Mouse (Mus musculus): Measurements from ENCODE around the gene Rgl2. TPM values are rescaled to one million over a fixed set of nuclear protein-coding genes. Genes with fewer than 3 reads are reported as not detected.
"Not testable (repeated sequence)": the region's sequence is repeated elsewhere in the genome, so short reads cannot be mapped to it uniquely, and the experiment has no call there.

Gene Rgl2
- total RNA-seq (2014; rRNA removed) = 81.8 and 83.0 TPM in 2 replicates
- polyA plus RNA-seq (2015; fragmentation: Nextera tagmentation; extraction: Ambion mirVana) = 33.1 and 38.2 TPM in 2 replicates

DNA sequence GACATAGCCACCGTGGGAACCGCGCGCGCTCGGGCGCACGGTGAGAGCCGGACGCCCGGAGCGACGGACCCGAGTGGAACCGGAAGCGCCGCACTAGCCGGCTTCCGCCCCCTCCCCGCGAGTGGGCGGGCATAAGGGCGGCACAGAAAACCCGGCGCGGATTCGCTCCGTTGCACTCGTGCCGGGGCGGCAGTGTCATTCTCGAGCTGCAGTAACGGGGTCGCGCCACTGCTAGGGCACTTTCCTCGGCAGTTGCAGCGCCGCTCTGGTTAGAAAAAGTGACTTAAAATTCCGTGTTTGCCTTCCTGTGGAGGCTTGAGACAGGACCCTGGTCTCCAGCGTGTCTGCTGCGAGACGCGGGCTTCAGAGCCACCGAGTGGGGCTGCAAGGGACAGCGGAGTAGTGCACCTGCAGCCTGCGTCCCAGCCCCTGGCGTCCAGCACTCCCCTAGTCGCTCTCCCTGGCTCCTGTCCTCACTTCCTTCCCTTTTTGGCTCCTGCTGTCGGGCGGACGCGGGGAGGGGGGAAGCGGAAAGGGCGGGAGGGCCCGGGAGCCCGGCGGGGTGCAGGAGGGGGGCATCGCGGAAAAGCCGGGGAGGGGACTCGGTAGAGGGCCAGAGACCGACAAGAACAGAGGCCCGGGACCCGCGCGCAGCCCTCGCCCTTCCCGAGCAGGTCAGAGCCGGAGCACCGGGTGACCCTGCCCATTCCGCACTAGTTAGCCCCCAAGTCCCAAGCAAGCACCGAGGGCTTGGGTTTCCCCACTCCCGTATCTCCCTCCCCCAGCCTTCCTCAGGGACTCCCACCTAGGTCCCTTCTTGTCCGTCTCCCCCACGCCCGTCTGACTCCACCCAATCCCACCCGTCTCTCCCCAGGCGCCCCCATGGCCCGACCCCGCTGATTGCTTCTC is at the start of gene Rgl2:
Gene Rgl2, plus strand, starts transcription at position 173 of the 909 bp plus-strand sequence.
- Histone ChIP-seq H3K9ac (replicated peaks; ENCODE audit: low read length, poor library complexity, severe bottlenecking) (peak within 1 kb of the TSS; percentile 85), H3K4me1 (ENCODE audit: insufficient read depth, low read length) (0 out of 2 replicates have a peak, but pooled peaks cover 5% of the 10 kb centered on the region), H3K27me3 (ENCODE audit: insufficient read depth, low read length) (no peaks in the 10 kb centered on the region), H3K9me3 (ENCODE audit: low read length) (no peaks in the 10 kb centered on the region), H3K27ac (ENCODE audit: low read depth, low read length) (peak within 1 kb of the TSS; percentile 89), H3K4me2 (ENCODE audit: low read depth, low read length, poor library complexity, severe bottlenecking) (peak within 1 kb of the TSS; percentile 99), H3K36me3 (ENCODE audit: insufficient read depth, low read length) (peaks cover 9% of the 10 kb centered on the region), H3K4me3 (ENCODE audit: low read depth, low read length) (peak within 1 kb of the TSS; percentile 89)
- TF ChIP-seq CTCF (IDR thresholded peaks at IDR 0.05) = peak; percentile 67
- WGBS = under 1% methylated on average over 60 of the region's 80 CpGs
- ATAC-seq (ENCODE audit: low FRiP score) = peak; percentile 83
- DNase-seq (ENCODE audit: low spot score) = peak; percentile 98

DNA sequence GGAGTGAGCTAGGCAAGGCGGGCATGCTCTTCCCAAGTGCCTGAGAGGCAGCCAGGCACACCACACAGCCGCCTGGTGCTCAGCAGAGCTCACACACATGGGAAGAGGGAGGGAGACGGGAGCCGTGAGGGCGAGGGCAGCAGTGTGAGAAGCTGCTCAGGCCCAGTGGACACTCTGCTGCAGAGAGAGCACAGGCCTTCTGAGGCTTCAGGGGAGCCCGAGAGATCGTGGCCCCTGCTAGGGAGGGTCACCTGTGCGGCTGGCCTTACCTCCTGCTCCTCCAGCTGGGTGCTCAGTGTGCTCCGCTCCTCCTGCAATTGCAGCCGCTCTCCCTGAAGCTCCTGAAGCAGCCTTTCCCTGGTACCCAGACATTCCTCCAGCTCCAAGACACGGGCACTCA is 45.0 kb upstream of the Rgl2 start:
- H3K36me3 ChIP-seq (ENCODE audit: insufficient read depth, low read length); DNase-seq (ENCODE audit: low spot score); H3K4me2 ChIP-seq (ENCODE audit: low read depth, low read length, poor library complexity, severe bottlenecking); ATAC-seq (ENCODE audit: low FRiP score); H3K27me3 ChIP-seq (ENCODE audit: insufficient read depth, low read length); H3K27ac ChIP-seq (ENCODE audit: low read depth, low read length); H3K4me3 ChIP-seq (ENCODE audit: low read depth, low read length); H3K9ac ChIP-seq (replicated peaks; ENCODE audit: low read length, poor library complexity, severe bottlenecking); H3K4me1 ChIP-seq (ENCODE audit: insufficient read depth, low read length); H3K9me3 ChIP-seq (ENCODE audit: low read length): not testable (repeated sequence)
- WGBS = 93% methylated on average over 8 of the region's 11 CpGs

GRCm38 (mm10) chr17:33887802-33888201 is 41.5 kb upstream of the Rgl2 start:
- H3K36me3 ChIP-seq (ENCODE audit: insufficient read depth, low read length); H3K9ac ChIP-seq (replicated peaks; ENCODE audit: low read length, poor library complexity, severe bottlenecking); H3K27me3 ChIP-seq (ENCODE audit: insufficient read depth, low read length); H3K4me2 ChIP-seq (ENCODE audit: low read depth, low read length, poor library complexity, severe bottlenecking); H3K9me3 ChIP-seq (ENCODE audit: low read length); H3K4me3 ChIP-seq (ENCODE audit: low read depth, low read length); H3K27ac ChIP-seq (ENCODE audit: low read depth, low read length); ATAC-seq (ENCODE audit: low FRiP score); DNase-seq (ENCODE audit: low spot score); H3K4me1 ChIP-seq (ENCODE audit: insufficient read depth, low read length): not testable (repeated sequence)
- WGBS = 80% methylated on average over 2 of the region's 2 CpGs

- not testable (repeated sequence) for ATAC-seq (ENCODE audit: low FRiP score); DNase-seq (ENCODE audit: low spot score)
Measured at GRCm38 (mm10) chr17:33888230-33888629, 41.1 kb upstream of the Rgl2 start.

GRCm38 (mm10) chr17:33889941-33890532 is 39.3 kb upstream of the Rgl2 start:
- ATAC-seq (ENCODE audit: low FRiP score); H3K36me3 ChIP-seq (ENCODE audit: insufficient read depth, low read length); H3K27ac ChIP-seq (ENCODE audit: low read depth, low read length); H3K4me1 ChIP-seq (ENCODE audit: insufficient read depth, low read length); H3K9me3 ChIP-seq (ENCODE audit: low read length); H3K27me3 ChIP-seq (ENCODE audit: insufficient read depth, low read length); H3K9ac ChIP-seq (replicated peaks; ENCODE audit: low read length, poor library complexity, severe bottlenecking); DNase-seq (ENCODE audit: low spot score): not testable (repeated sequence)
- under 1% methylated on average over 44 of the region's 44 CpGs for WGBS
- Histone ChIP-seq H3K4me2 (ENCODE audit: low read depth, low read length, poor library complexity, severe bottlenecking) (peak overlapping the region; percentile 66), H3K4me3 (ENCODE audit: low read depth, low read length) (peak overlapping the region; percentile 50)

More at GRCm38 (mm10) chr17:33888230-33888629, 41.1 kb upstream of the Rgl2 start:
- H3K4me3 ChIP-seq (ENCODE audit: low read depth, low read length); H3K9me3 ChIP-seq (ENCODE audit: low read length); H3K4me2 ChIP-seq (ENCODE audit: low read depth, low read length, poor library complexity, severe bottlenecking); H3K36me3 ChIP-seq (ENCODE audit: insufficient read depth, low read length); H3K4me1 ChIP-seq (ENCODE audit: insufficient read depth, low read length); H3K9ac ChIP-seq (replicated peaks; ENCODE audit: low read length, poor library complexity, severe bottlenecking); H3K27ac ChIP-seq (ENCODE audit: low read depth, low read length); H3K27me3 ChIP-seq (ENCODE audit: insufficient read depth, low read length): not testable (repeated sequence)

DNA sequence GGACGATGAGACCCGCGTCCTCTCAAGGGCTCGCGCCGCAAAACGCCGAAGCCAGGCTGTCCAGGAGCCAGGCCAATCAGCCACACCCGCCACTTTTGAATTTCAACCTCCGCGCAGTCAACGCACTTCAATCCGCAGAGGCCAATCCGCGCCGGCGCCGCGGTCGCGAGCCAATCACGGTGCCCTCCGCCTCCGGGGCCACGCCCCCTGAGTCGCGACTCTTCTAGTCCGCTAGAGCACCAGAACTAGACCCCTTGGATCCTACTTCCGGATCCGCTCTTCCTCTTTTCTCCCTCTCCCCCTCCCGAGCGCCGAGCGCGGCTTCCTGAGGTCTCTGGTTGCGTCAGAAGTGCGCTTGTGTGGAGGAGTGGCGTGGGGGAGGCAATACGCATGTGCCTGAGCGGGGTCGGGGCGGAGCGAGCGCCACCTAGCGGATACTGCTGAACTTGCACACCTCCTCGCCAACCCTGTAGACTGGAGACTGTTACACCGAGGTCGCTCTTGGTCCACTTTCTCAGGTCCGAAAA is 38.7 kb upstream of the Rgl2 start, which contains the start of gene Kifc1:
Gene Kifc1, minus strand, starts transcription at position 129 of the 527 bp plus-strand sequence.
- Histone ChIP-seq H3K36me3 (ENCODE audit: insufficient read depth, low read length) (no peaks in the 10 kb centered on the region), H3K27ac (ENCODE audit: low read depth, low read length) (no peak within 1 kb of the TSS), H3K4me1 (ENCODE audit: insufficient read depth, low read length) (no peaks in the 10 kb centered on the region), H3K4me2 (ENCODE audit: low read depth, low read length, poor library complexity, severe bottlenecking) (peak within 1 kb of the TSS; percentile 66), H3K9ac (replicated peaks; ENCODE audit: low read length, poor library complexity, severe bottlenecking) (no peak within 1 kb of the TSS; the same call in 1 of the 2 replicates), H3K27me3 (ENCODE audit: insufficient read depth, low read length) (no peaks in the 10 kb centered on the region), H3K4me3 (ENCODE audit: low read depth, low read length) (peak within 1 kb of the TSS; percentile 50), H3K9me3 (ENCODE audit: low read length) (no peaks in the 10 kb centered on the region)
- DNase-seq (ENCODE audit: low spot score) = peak; percentile 100
- ATAC-seq (ENCODE audit: low FRiP score) = peak; percentile 99
- TF ChIP-seq CTCF (IDR thresholded peaks at IDR 0.05) = peak; percentile 100
- WGBS = under 1% methylated on average over 49 of the region's 49 CpGs

Measured in midbrain, postnatal 0 days (tissue).